Mouse (Mus musculus) monocyte, adult 2 months (primary cell): Measurements from ENCODE around the gene Tap1.
"Not testable (repeated sequence)": the region's sequence is repeated elsewhere in the genome, so short reads cannot be mapped to it uniquely, and the experiment has no call there.

ENCODE experiments used
- DNase-seq, 2 experiments: peaks; one replicate each; pipeline ENCODE4 v3.0.0; 2022; ENCODE audit warnings: low spot score in 2 of 2, low read depth in 1 of 2

Gene Tap1

DNA sequence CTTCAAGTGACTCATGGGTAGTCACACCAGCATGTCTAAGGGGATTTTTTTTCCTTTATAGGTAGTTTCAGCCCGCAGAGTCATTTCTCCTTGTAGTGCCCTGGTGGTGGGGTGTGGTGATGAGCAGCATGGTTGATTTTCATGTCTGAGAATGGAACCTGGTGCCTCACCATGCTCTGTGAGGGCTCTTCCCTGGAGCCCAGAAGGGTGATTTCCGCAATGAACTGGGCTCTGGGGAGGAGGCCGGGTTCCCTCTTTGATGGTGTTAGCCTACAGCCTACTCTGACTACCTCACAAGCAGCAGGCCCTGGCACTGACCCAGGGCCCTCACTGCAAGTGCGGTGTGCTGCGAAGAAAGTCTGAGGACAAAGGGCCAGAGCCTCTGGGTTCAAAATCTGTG is 16.1 kb downstream of the Tap1 start, which contains the start of gene Tap2:
Gene Tap2 (plus strand): TSS at position 84 of the 400 bp plus-strand sequence.
- DNase-seq = no peak

DNA sequence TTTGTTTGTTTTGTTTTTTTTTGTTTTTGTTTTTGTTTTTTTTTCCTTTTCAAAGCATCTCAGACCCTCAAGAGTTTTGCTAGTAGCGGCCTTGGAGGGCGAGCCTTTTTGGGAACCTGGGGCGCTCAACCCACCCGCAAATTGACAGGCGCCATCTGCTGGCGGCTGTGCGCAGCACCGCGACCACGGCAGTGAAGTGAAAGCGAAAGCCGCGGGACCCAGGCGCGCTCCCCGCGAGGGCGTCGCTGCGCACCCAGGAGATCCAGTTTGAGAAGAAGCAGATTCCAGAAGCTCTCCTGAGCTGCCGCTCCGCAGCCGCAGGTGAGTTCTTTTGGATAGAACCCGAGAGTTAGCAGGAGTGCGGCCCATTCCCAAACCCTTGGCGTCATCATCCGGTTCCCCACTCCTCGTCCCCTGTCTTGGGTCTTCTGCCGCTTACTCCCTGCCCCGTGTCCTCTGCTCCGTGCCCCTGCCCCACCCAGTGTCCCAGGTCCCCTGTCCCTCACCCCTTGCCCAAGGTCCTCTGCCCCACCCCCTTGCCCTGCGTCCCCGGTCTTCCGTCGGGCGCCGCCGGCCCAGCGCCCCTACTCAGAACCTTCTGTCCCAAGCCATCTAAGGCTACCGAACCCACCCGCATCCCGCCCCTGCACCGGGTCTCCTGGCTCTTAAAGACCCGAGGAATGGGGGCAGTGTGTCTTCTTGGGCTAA is 17.1 kb downstream of the Tap1 start:
- peak; percentile 52 to 83 for DNase-seq

DNA sequence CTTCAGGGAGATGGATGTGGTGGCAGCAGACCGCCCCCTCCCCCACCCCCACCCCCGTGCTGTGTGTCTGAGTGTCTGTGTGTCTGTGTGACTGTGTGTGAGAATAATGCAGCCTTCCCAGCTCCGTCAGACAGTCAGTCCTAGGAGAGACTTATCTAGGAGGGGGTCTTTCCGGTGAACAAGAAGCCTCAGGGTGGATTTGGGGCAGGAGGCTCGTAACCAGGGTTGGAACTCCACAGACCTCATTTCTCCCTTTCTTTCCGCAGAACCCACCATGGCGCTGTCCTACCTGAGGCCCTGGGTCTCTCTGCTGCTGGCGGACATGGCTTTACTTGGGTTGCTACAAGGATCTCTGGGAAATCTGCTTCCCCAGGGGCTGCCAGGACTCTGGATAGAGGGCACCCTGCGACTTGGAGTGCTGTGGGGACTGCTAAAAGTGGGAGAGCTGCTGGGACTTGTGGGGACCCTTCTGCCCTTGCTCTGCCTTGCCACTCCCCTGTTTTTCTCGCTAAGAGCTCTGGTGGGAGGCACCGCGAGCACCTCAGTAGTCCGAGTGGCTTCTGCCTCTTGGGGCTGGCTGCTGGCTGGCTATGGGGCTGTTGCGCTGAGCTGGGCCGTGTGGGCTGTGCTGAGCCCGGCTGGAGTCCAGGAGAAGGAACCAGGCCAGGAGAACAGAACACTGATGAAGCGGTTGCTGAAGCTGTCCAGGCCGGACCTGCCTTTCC is 17.8 kb downstream of the Tap1 start:
- no peak for DNase-seq

DNA sequence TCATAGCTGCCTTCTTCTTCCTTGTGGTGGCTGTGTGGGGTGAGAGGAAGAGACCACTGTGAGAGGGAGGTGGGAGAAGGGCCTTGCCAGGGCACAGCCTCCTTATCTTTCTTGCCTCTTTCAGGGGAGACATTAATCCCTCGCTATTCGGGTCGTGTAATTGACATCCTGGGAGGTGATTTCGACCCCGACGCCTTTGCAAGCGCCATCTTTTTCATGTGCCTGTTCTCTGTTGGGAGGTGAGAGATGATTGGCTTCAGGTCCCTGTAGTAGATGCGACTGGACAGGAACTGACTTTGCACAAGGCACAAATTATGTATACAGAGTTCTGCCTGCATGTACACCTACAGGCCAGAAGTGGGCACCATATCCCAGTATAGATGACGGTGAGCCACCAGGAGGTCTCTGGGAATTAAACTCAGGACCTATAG is 18.4 kb downstream of the Tap1 start:
- DNase-seq = peak in 1 of 2 experiments; percentile 35

DNA sequence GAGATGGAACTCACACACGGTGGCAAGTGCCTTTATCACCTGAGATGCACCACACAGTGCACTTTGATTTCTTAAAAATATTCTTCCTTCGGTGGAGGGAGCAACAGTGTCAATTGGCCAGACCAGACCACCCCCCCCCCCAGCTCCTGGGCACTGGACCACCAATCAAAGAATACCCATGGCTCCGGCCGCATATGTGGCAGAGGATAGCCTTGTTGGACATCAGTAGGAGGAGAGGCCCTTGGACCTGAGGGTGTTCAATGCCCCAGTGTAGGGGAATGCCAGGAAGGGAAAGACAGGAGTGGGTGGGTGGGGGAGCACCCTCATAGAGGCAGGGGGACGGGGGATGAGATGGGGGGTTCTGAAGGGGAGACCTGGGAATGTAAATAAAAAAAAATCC is 19.4 kb downstream of the Tap1 start:
- DNase-seq = no peak

DNA sequence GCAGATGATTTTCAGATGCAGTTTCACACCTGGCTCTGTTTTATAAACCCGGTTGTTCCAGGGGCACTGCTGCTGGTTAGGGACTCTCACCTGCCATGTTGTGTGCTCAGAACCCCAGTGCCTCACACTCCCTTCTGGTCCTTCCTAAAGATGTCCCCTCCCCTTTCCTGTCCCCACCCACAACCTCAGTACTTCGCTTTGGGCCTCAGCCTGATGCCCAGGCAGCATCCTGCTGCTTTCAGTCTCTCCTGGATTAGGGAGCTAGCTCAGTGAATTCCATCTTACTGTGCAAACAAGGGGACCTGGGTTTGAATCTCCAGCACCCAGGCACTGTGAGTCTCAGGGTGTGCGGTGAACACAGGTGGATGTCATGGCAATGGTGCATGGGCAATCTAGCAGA is 20.1 kb downstream of the Tap1 start:
- no peak for DNase-seq

DNA sequence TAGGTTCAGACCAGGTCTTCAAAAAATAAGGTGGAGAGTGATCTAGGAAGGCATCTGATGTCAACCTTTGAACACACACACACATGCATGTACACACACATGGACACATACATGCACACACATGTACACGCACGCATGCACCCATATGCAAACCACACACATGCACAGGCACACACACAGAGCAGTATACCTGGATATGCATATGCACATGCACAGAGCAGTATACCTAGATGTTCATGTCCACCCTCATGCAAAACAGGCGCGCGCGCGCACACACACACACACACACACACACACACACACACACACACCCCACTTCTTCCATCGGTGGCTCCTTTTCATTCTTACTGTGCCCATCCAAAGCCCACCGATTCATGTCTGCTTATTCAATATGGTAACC is 20.5 kb downstream of the Tap1 start:
- peak in 1 of 2 experiments; percentile 0 for DNase-seq

DNA sequence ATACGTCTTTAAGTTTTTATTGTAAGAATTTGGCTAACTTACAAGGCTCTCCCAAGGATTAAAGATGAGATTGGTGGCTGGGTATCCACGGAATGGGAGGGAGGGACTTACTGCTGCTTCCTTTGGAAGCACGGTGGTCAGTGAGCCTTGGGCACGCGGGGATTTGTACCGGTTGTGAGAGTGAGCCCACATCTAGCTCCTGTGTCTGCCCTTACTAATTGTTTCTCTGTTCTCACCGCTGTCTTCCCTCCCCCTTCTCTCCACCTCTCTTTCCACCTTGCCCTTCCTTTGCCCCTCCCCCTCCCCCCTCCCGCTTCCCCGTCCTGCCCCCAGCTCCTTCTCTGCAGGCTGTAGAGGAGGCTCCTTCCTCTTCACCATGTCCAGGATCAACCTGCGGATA is 21.1 kb downstream of the Tap1 start:
- DNase-seq = peak in 1 of 2 experiments; percentile 0

DNA sequence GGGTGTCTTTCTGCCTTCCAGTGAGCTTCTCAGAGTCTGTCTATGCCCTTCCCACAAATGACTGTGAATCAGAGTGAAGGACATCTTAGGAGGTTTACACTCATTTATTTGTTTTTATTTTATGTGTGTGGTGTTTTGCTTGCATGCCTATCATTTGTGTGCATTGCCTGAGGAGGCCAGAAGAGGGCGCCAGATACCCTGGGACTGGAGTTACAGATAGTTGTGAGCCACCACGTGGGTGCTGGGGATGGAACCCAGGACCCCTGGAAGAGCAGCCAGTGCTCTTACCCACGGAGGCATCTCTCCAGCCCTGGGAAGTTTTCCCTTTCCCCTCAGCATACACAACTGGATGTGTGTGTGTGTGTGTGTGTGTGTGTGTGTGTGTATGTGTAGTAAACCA is 22.3 kb downstream of the Tap1 start:
- no peak for DNase-seq

DNA sequence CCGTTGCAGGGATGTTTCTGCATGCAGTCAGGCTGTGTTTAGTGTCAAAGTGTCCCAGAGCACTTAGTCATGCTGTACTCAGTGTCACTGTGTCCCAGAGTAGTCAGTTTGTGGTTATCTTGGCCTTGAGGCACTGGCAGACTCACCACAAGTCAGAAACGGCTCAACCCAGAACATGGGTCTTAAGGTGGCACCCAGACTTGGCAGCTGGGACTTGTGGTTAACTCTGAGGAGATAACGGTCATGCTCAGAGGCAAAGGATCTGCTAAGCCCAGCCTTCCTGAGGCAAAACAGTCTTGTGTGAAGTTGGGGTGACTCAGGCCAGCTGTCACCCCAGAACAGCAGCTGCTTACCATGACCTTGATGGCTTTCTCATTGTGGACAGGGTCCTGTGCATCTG is 23.2 kb downstream of the Tap1 start:
- DNase-seq = no peak

DNA sequence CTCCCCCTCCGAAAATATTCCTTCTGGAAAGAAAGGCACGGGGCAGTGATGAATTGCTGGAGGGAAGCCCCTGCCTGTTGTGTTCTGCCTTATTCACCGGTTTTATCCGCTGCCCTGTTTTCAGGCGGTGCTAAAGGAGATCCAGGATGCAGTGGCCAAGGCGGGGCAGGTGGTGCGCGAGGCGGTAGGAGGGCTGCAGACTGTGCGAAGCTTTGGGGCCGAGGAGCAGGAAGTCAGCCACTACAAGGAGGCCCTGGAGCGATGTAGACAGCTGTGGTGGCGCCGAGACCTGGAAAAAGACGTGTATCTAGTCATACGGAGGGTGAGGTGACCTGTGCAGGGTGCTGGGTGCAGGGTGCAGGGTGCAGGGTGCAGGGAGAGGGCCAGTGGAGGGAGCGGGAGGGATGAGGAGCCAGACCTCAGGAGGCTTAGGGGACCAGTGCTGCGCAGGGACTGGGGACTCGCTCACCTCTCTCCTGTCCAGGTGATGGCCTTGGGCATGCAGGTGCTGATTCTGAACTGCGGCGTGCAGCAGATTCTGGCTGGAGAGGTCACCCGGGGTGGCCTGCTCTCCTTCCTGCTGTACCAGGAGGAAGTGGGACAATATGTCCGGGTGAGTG is 24.5 kb downstream of the Tap1 start:
- no peak for DNase-seq

DNA sequence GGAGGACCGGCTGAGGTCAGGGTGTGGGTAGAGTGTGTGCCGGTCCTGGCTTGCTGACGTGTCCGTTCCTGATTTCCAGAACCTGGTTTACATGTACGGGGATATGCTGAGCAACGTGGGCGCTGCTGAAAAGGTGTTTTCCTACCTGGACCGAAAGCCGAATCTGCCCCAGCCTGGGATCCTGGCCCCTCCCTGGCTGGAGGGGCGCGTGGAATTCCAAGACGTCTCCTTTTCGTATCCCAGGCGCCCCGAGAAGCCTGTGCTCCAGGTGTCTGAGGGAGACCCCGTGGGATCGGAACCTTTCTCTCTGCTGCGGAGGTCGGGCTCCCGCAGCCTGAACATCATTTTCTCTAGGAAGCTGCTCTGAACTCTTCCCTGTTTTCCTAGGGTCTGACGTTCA is 26.6 kb downstream of the Tap1 start:
- DNase-seq = no peak

DNA sequence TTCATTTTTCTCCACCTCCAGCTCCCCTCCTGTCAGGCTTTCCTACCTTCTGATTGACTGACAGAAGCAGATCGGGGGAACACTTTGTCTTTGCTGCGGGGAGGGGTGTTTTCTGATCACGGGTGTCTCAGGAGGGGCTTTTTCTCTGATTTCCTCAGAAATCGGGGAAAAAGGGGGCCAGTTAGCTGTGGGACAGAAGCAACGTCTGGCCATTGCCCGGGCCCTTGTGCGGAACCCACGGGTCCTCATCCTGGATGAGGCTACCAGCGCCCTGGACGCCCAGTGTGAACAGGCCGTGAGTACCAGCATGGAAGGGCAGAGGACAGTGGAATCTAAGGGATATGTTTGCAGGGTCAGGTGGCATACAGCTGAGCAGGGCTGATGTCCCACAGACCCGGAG is 27.8 kb downstream of the Tap1 start:
- no peak for DNase-seq

DNA sequence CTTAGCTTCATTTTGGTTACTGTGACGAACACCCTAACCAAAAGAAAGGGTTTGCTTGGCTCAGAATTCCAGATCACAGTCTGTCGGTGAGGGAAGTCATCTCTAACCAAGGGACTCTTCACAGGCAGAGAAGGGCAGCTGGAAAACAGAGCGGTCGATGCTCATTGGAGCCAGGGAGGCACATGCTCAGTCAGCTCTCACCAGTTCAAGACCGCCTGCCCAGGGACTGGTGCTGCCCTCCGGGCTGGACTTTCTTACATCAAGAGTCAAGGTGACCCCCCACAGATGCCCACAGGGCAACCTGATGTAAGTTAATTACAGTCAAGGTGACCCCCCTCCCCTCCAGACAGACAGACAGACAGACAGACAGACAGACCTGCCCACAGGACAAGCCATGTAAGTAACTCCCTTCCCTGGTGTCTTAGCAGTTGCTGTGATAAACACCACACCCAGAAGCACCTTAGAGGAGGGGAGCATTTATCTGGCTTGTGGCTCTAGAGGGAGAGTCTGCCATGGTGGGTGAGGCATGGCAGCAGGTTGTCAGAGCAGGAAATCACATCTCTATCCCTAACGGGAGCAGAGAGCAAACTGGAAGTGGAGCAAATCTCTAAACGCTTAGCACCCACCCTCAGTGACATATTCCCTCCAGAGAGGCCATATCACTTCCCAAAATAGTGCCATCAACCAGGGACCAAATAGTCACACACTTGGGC is 30.0 kb downstream of the Tap1 start:
- DNase-seq = no peak

DNA sequence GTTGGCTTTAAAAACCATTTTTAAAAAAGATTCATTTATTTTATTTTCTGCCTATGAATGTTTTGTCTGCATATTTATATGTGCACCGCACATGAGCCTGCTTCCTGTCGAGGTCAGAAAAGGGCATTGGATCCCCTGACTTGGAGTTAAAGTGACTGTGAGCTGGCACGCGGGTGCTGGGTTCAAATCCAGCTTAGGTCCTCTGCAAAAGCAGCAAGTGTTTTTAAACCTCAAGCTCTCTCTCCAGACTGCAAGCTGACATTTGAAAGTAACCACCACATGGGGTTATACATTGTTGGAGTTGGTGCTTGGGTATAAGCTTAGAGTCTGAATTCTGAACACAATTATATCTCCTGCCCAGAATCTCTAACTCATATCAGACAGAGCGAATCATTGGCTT is 30.6 kb downstream of the Tap1 start:
- DNase-seq = no peak

DNA sequence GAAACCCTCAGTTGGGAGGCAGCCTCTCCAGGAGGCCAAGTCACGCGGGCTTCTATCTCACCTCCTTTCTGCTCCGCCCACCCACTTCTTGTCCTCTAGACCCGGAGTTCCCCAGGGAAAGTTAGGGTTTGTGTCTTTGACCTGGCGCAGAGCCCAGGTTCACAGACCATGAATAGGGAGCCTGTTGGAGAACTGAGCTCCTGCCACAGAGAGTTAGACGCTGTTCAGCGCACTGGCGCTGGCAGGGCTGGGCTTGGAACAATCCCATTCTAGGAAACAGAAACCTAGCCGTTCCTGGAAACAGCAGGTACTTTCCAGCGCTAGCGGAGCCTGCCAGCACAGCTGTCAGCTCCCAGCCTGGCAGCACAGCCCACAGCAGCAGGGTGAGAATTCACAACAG is 31.3 kb downstream of the Tap1 start:
- DNase-seq = no peak

DNA sequence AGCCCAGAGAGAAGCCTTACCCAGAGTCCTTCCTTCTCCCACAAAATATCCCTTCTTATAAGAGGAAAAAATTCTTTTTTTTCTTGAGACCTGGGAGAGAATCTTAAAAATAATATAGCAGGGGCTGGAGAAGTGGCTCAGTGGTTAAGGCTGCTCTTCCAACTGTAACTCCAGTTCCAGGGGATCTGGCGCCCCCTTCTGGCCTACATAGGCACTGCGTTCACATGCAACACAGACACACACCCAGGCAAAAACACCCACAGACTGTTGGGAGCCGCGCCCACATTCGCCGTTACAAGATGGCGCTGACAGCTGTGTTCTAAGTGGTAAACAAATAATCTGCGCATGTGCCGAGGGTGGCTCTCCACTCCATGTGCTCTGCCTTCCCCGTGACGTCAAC is 31.7 kb downstream of the Tap1 start:
- DNase-seq = peak in 1 of 2 experiments; percentile 57

DNA sequence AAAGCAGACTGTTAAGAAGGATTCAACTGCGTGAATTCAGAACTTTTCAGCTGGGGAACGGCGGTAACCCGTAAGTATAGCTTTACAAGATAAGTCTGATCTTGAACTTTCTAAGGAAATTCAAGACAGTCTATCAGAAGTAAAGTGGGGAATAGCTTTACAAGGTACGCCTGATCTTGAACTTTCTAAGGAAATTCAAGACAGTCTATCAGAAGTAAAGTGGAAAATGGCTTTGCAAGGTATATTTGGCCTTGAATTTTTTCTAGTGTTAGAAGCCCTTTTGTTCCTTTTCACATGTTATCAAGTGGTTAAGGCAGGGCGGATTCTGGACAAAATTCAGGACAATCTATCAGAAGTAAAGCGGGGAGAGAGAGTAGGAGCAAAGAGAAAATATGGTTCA is 32.4 kb downstream of the Tap1 start:
- not testable (repeated sequence) for DNase-seq

DNA sequence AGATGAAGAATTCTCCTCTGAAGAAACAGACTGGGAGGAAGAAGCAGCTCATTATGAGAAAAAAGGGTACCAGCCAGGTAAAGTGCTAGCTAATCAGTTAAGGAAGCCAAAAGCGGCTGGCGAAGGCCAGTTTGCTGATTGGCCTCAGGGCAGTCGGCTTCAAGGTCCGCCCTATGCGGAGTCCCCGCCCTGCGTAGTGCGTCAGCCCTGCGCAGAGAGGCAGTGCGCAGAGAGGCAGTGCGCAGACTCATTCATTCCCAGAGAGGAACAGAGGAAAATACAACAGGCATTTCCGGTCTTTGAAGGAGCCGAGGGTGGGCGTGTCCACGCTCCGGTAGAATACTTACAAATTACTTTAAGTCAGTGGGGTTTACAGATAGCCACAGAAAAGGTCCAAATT is 33.0 kb downstream of the Tap1 start:
- DNase-seq = peak in 1 of 2 experiments; percentile 25

DNA sequence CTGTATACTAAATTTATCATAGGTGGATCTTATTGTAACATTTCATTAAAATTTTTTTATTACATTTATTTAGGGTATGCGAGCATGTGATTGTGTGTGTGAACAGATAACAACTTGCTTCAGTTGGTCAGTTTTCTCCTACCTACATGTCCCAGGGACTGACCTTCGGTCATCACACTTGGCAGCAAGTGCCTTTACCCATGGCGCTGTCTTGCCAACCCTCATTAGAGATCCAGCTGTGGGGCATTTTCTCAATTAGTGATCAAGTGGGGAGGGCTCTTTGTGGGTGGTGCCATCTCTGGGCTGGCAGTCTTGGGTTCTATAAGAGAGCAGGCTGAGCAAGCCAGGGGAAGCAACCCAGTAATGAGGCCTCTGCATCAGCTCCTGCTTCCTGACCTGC is 37.5 kb downstream of the Tap1 start:
- DNase-seq = no peak

DNA sequence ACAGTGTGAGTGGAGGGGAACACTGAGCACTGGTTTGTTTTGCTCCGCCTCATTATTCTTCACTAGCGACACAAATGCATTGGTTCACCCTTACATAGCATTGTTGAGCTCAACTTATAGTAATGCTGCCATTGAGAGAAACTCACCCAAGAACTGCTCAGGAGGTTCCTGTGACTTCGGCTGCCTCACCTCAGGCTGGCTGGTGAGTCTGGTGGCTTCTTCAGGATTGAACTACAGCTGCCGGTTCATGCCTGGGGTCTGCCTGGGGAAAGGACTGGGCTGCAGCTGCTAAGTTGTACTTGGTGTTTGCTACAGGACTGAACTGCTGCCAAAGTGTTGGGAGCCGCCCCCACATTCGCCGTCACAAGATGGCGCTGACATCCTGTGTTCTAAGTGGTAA is 38.1 kb downstream of the Tap1 start:
- DNase-seq = no peak

DNA sequence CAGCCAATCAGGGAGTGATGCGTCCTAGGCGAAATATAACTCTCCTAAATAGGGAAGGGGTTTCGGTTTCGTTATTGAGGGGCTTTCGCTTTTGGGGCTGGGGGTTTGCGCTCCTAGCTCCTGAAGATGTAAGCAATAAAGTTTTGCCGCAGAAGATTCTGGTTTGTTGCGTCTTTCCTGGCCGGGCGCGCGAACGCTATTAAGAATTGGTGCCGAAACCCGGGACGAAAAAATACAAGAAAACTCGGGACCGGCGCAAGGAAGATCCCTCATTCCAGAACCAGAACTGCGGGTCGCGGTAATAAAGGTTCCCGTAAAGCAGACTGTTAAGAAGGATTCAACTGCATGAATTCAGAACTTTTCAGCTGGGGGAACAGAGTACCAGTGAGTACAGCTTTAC is 38.6 kb downstream of the Tap1 start:
- DNase-seq = not testable (repeated sequence)
